Mouse (Mus musculus) CH12.LX (cell line): ENCODE results near the gene Gse1. TPM values are rescaled to one million over a fixed set of nuclear protein-coding genes. Genes with fewer than 3 reads are reported as not detected.

Experiments
- DNase-seq: peaks from one replicate; pipeline ENCODE4 v3.0.0-alpha.2; 2013; ENCODE audit errors: extremely low read depth
- H3K27ac ChIP-seq: 2 replicates; pipeline ENCODE4 v1.5.1; 2012; ENCODE audit warnings: low read depth, mild to moderate bottlenecking, control low read depth, moderate library complexity; ENCODE audit not compliant: insufficient read depth
- H3K27me3 ChIP-seq: replicated peaks from 2 replicates; pipeline ENCODE3; 2012; ENCODE audit warnings: inconsistent platforms
- H3K36me3 ChIP-seq, 2 experiments: replicated peaks in 1 of 2; 2 replicates each; pipeline versions ENCODE3 to v1.6.1; 2012; ENCODE audit warnings: inconsistent platforms in 1 of 2, low read length in 1 of 2, mild to moderate bottlenecking in 1 of 2, mixed read lengths in 1 of 2, moderate library complexity in 1 of 2; ENCODE audit not compliant: control insufficient read depth in 1 of 2, insufficient read depth in 1 of 2
- H3K4me1 ChIP-seq, 2 experiments: 2 replicates each; pipeline ENCODE4 v1.6.1; 2012; ENCODE audit warnings: inconsistent platforms in 1 of 2, moderate library complexity in 1 of 2; ENCODE audit not compliant: insufficient read depth in 2 of 2, control insufficient read depth in 1 of 2
- H3K4me2 ChIP-seq: 2 replicates; pipeline ENCODE4 v1.6.1; 2012; ENCODE audit warnings: low read depth, mild to moderate bottlenecking, control low read depth; ENCODE audit not compliant: poor library complexity, insufficient read depth, severe bottlenecking
- H3K4me3 ChIP-seq, 3 experiments: fragments of 150-350 bp in 1 of 3; sonication (generic) in 1 of 3; replicated peaks in 1 of 3; 2 replicates each; pipeline versions ENCODE3 to v1.5.1; 2011 to 2012; ENCODE audit warnings: low read depth in 2 of 3, low read length in 2 of 3, mild to moderate bottlenecking in 2 of 3, moderate library complexity in 2 of 3, control low read depth in 1 of 3, improper control_type of control experiment in 1 of 3, inconsistent platforms in 1 of 3, mixed read lengths in 1 of 3; ENCODE audit not compliant: poor library complexity in 1 of 3
- H3K79me2 ChIP-seq: replicated peaks from 2 replicates; pipeline ENCODE4 v1.6.1; 2012; ENCODE audit warnings: mild to moderate bottlenecking, moderate library complexity; ENCODE audit not compliant: control insufficient read depth, poor library complexity, insufficient read depth, severe bottlenecking; ENCODE audit errors: extremely low read depth
- H3K9ac ChIP-seq: 2 replicates; pipeline ENCODE4 v1.6.1; 2012; ENCODE audit warnings: low read depth, mild to moderate bottlenecking, control low read depth, moderate library complexity; ENCODE audit not compliant: insufficient read depth
- H3K9me3 ChIP-seq: replicated peaks from 2 replicates; pipeline ENCODE3; 2012; ENCODE audit warnings: low read length, inconsistent platforms, mixed read lengths
- BHLHE40 ChIP-seq: IDR thresholded peaks from 2 replicates; pipeline ENCODE4 v1.6.1; 2011; ENCODE audit warnings: mild to moderate bottlenecking, low read depth, low read length, improper control_type of control experiment
- E2F4 ChIP-seq: IDR thresholded peaks from 2 replicates; pipeline ENCODE4 v1.6.1; 2011; ENCODE audit warnings: low read depth, low read length, improper control_type of control experiment; ENCODE audit not compliant: insufficient replicate concordance
- EP300 ChIP-seq: IDR thresholded peaks from 2 replicates; pipeline ENCODE4 v1.6.1; 2011; ENCODE audit warnings: low read length, improper control_type of control experiment
- HCFC1 ChIP-seq: IDR thresholded peaks from 2 replicates; pipeline ENCODE4 v1.6.1; 2012; ENCODE audit warnings: low read depth, mild to moderate bottlenecking, inconsistent platforms, low read length, improper control_type of control experiment
- JUND ChIP-seq: conservative IDR thresholded peaks from 2 replicates; pipeline ENCODE4 v1.6.1; 2011; ENCODE audit warnings: low read depth, low read length, improper control_type of control experiment
- MAFK ChIP-seq: IDR thresholded peaks from 2 replicates; pipeline ENCODE4 v1.6.1; 2011; ENCODE audit warnings: low read length, improper control_type of control experiment; ENCODE audit not compliant: insufficient replicate concordance
- MAZ ChIP-seq: IDR thresholded peaks from 2 replicates; pipeline ENCODE4 v1.6.1; 2012; ENCODE audit warnings: low read depth, mild to moderate bottlenecking, inconsistent platforms, low read length, improper control_type of control experiment, moderate library complexity
- MXI1 ChIP-seq: IDR thresholded peaks from 2 replicates; pipeline ENCODE4 v1.6.1; 2011; ENCODE audit warnings: mild to moderate bottlenecking, low read depth, low read length, improper control_type of control experiment
- NELFE ChIP-seq: IDR thresholded peaks from 2 replicates; pipeline ENCODE4 v1.6.1; 2011; ENCODE audit warnings: low read depth, low read length, improper control_type of control experiment
- NRF1 ChIP-seq: IDR thresholded peaks from 2 replicates; pipeline ENCODE4 v1.6.1; 2014; ENCODE audit warnings: low read depth, mild to moderate bottlenecking, inconsistent platforms, low read length, improper control_type of control experiment, moderate library complexity
- POLR2AphosphoS2 ChIP-seq: IDR thresholded peaks from 2 replicates; pipeline ENCODE4 v1.6.1; 2011; ENCODE audit warnings: low read depth, low read length, improper control_type of control experiment
- RAD21 ChIP-seq: IDR thresholded peaks from 2 replicates; pipeline ENCODE4 v1.6.1; 2011; ENCODE audit warnings: low read depth, mild to moderate bottlenecking, low read length, improper control_type of control experiment, moderate library complexity
- RCOR1 ChIP-seq: conservative IDR thresholded peaks from 2 replicates; pipeline ENCODE4 v1.6.1; 2012; ENCODE audit warnings: low read depth, mild to moderate bottlenecking, inconsistent platforms, low read length, improper control_type of control experiment
- TBP ChIP-seq: conservative IDR thresholded peaks from 2 replicates; pipeline ENCODE4 v1.6.1; 2011; ENCODE audit warnings: low read depth, low read length, improper control_type of control experiment
- UBTF ChIP-seq: IDR thresholded peaks from 2 replicates; pipeline ENCODE4 v1.6.1; 2012; ENCODE audit warnings: low read depth, mild to moderate bottlenecking, inconsistent platforms, low read length, improper control_type of control experiment, moderate library complexity
- USF2 ChIP-seq: conservative IDR thresholded peaks from 2 replicates; pipeline ENCODE4 v1.6.1; 2011; ENCODE audit warnings: low read depth, low read length, improper control_type of control experiment
- ZMIZ1 ChIP-seq: IDR thresholded peaks from 2 replicates; pipeline ENCODE4 v1.6.1; 2012; ENCODE audit warnings: low read depth, mild to moderate bottlenecking, inconsistent platforms, low read length, improper control_type of control experiment
- ZNF384 ChIP-seq: IDR thresholded peaks from 2 replicates; pipeline ENCODE4 v1.6.1; 2012; ENCODE audit warnings: low read depth, low read length, improper control_type of control experiment, inconsistent platforms
- dilution Hi-C: fragments of 300-500 bp; cut with MboI; formaldehyde crosslinking; loops from 2 replicates; pipeline ENCODE4 v1.14.3; 2020; ENCODE audit warnings: low sequenced_read_pairs; ENCODE audit not compliant: extremely low pct_unique_long_range_greater_than_20kb, extremely low pct_ligation_motif_present
- in situ Hi-C: fragments of 300-500 bp; cut with MboI; formaldehyde crosslinking; loops from 3 replicates; pipeline ENCODE4 v1.14.3; 2019; ENCODE audit warnings: low sequenced_read_pairs, low pct_ligation_motif_present, low pct_unique_long_range_greater_than_20kb, mixed read lengths
- polyA plus RNA-seq: library from polyadenylated mRNA; unstranded; fragments of >175 nt; gene quantifications from 2 replicates; pipeline ENCODE4 v1.2.1, GENCODE M21; 2012; ENCODE audit warnings: low read depth; ENCODE audit not compliant: insufficient read length
- total RNA-seq, 2 experiments: library from RNA; depleted of rRNA; stranded (reverse); fragments of 300-350 nt in 1 of 2; fragments of >200 nt in 1 of 2; gene quantifications; 2 replicates each; pipeline ENCODE4 v1.2.3; 2012 to 2014

The Gse1 gene
- total and polyA plus RNA-seq, 3 experiments = 1.3 to 9.8 (median 8.5) TPM

DNA sequence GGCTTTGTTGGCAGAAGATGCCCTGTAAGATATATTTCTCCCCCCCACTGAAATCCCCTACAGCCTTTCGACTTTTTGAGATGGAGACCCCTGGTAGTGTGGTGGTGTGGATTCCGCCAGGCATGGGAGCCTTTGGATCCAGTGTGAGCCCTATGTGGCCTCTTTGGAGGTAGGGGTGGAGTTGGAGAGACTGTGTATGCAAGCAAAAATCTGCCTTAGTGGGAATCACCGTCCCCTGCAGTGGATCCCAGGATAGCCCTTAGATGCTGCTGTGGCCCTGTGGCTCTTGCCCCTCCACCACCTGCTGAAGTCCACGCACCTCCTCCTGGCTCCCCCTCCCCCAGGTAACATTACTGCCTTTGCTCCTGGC, 196.6 kb downstream of the Gse1 start:
- H3K4me2 ChIP-seq = no peak overlapping the region
- H3K79me2 ChIP-seq = no peaks in the 10 kb centered on the region
- TF ChIP-seq USF2 (no peak), E2F4 (no peak), UBTF (no peak), TBP (no peak), ZMIZ1 (no peak), NELFE (no peak), JUND (no peak), MAZ (no peak), EP300 (no peak), RCOR1 (no peak), RAD21 (no peak), POLR2AphosphoS2 (no peak), MAFK (no peak), ZNF384 (no peak), NRF1 (no peak), MXI1 (no peak)
- H3K4me1 ChIP-seq = peaks cover 2 to 3% of the 10 kb centered on the region in 2 experiments; a peak in 3 of 4 replicates
- no peaks in the 10 kb centered on the region for H3K9me3 ChIP-seq
- dilution Hi-C loops (no loop called here), in situ Hi-C loops (no loop called here)
- H3K36me3 ChIP-seq = no peaks in the 10 kb centered on the region
- H3K27me3 ChIP-seq = peaks cover 14% of the 10 kb centered on the region
- no peak for DNase-seq
- H3K4me3 ChIP-seq = no peak overlapping the region
- no peak overlapping the region for H3K9ac ChIP-seq
- no peak overlapping the region for H3K27ac ChIP-seq

DNA sequence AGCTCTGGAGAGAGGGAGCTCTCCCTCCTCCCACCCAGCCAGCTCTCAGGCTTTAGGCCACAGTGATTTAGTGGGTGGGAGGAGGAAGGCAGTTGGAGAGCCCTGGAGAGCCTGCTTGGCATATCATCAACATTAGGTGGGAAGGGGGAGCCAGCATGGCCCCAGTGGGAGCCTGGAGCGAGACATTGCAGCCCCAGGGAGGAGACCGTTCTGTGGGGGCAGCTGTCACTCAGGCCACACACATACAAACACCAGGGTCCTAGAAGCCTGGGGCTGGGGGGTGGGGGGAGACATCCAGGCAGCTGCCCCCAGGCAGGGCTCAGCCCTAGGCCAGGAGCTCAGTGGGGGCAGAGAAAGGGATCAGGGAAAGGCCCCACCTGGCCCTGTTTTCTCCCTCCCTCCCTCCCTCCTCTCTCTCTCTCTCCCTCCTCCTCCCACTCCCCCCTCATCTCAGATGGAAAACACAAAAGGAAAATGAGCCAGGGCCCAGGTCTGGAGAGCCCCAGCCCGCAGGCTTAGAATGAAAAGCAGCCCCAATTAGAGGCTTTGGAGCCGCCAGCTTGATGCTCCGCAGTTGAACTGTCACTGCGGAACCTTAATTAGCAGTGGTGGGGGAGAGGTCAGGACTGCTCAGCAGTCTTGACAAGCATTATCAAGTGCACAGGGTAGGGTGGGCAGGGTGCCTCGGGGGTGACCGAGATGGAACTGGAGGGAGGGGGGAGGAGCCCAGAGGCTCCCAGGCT, 197.1 kb downstream of the Gse1 start:
- Histone ChIP-seq H3K4me3 (no peak overlapping the region), H3K27me3 (peaks cover 9% of the 10 kb centered on the region), H3K27ac (no peak overlapping the region), H3K9me3 (no peaks in the 10 kb centered on the region), H3K4me1 (peaks cover 3 to 5% of the 10 kb centered on the region in 2 experiments; a peak in 3 of 4 replicates), H3K79me2 (no peaks in the 10 kb centered on the region), H3K36me3 (no peaks in the 10 kb centered on the region), H3K4me2 (no peak overlapping the region), H3K9ac (no peak overlapping the region)
- in situ Hi-C loops (no loop called here), dilution Hi-C loops (no loop called here)
- no peak for DNase-seq
- no peak for TF ChIP-seq BHLHE40
- no peak for TF ChIP-seq POLR2AphosphoS2
- TF ChIP-seq USF2 = no peak
- TF ChIP-seq NRF1 = no peak
- no peak for TF ChIP-seq HCFC1
